Mouse (Mus musculus) kidney, postnatal 10 days (tissue): ENCODE results near the gene Hcfc1r1.

Source experiments
- DNase-seq: peaks from one replicate; pipeline ENCODE4 v3.0.0; 2021; ENCODE audit warnings: mixed read lengths

Gene Hcfc1r1

GRCm38 (mm10) chr17:23673424-23674073 lies at the start of gene Hcfc1r1, which contains the start of gene Thoc6:
Gene Hcfc1r1 (plus strand): TSS chr17:23673596.
Gene Thoc6 (minus strand): TSS chr17:23673882.
- peak; percentile 95 for DNase-seq

GRCm38 (mm10) chr17:23627813-23628212 lies 45.6 kb upstream of the Hcfc1r1 start:
- DNase-seq, result no peak

- DNase-seq, result peak; percentile 88
These were observed 43.0 kb upstream of the Hcfc1r1 start for GRCm38 (mm10) chr17:23630195-23631020.

- DNase-seq, result no peak
These were observed 42.2 kb upstream of the Hcfc1r1 start for GRCm38 (mm10) chr17:23631241-23631640.

- DNase-seq, result peak; percentile 58
These were observed 28.5 kb upstream of the Hcfc1r1 start, which contains the start of gene Mmp25 for GRCm38 (mm10) chr17:23644613-23645495. Gene Mmp25 (minus strand): TSS chr17:23645277.

- DNase-seq, result no peak
These were observed 27.5 kb upstream of the Hcfc1r1 start for GRCm38 (mm10) chr17:23645894-23646293.

GRCm38 (mm10) chr17:23651363-23651762 lies 22.0 kb upstream of the Hcfc1r1 start:
- no peak for DNase-seq

- DNase-seq, result no peak
These were observed 20.1 kb upstream of the Hcfc1r1 start for GRCm38 (mm10) chr17:23653324-23653723.

GRCm38 (mm10) chr17:23654001-23654400 lies 19.4 kb upstream of the Hcfc1r1 start:
- no peak for DNase-seq

- DNase-seq, result no peak
These were observed 19.0 kb upstream of the Hcfc1r1 start for GRCm38 (mm10) chr17:23654410-23654809.

- no peak for DNase-seq
These were observed 14.9 kb upstream of the Hcfc1r1 start for GRCm38 (mm10) chr17:23658450-23658849.

GRCm38 (mm10) chr17:23660117-23660875 lies 13.1 kb upstream of the Hcfc1r1 start, which contains the start of gene Bicdl2:
Gene Bicdl2 (plus strand): TSS chr17:23660506.
- peak; percentile 85 for DNase-seq

- no peak for DNase-seq
These were observed 12.6 kb upstream of the Hcfc1r1 start for GRCm38 (mm10) chr17:23660876-23661200.

- no peak for DNase-seq
These were observed 11.9 kb upstream of the Hcfc1r1 start for GRCm38 (mm10) chr17:23661526-23661925.

- DNase-seq, result no peak
These were observed 8.8 kb upstream of the Hcfc1r1 start for GRCm38 (mm10) chr17:23664556-23665021.

GRCm38 (mm10) chr17:23665511-23665910 lies 7.9 kb upstream of the Hcfc1r1 start:
- DNase-seq, result no peak

- DNase-seq, result no peak
These were observed 2.8 kb upstream of the Hcfc1r1 start for GRCm38 (mm10) chr17:23670516-23671074.

GRCm38 (mm10) chr17:23671519-23671918 lies 1.9 kb upstream of the Hcfc1r1 start:
- DNase-seq, result no peak

- no peak for DNase-seq
These were observed 635 bp upstream of the Hcfc1r1 start for GRCm38 (mm10) chr17:23672761-23673160.

GRCm38 (mm10) chr17:23674271-23674952 lies 1.0 kb downstream of the Hcfc1r1 start:
- DNase-seq, result no peak

GRCm38 (mm10) chr17:23675127-23675526 lies 1.7 kb downstream of the Hcfc1r1 start:
- peak; percentile 66 for DNase-seq
